Mouse (Mus musculus) liver, postnatal 0 days (tissue): Measurements from ENCODE around the gene Ints1. TPM values are rescaled to one million over a fixed set of nuclear protein-coding genes. Genes with fewer than 3 reads are reported as not detected.

Source experiments
- ATAC-seq: fragments of 200-750 bp; cut with Nextera tagmentation; 2 replicates; pipeline ENCODE4 v1.8.0; 2017; ENCODE audit warnings: mild to moderate bottlenecking, moderate library complexity
- DNase-seq: peaks from one replicate; pipeline ENCODE4 v3.0.0-alpha.2; 2016
- H3K27ac ChIP-seq: fragments of 300-500 bp; sonication (generic); 2 replicates; pipeline ENCODE4 v1.5.1; 2014; ENCODE audit warnings: antibody characterized with exemption, moderate library complexity, mild to moderate bottlenecking, low read depth
- H3K27me3 ChIP-seq: fragments of 300-500 bp; sonication (generic); 2 replicates; pipeline ENCODE4 v1.6.1; 2014; ENCODE audit warnings: low read length, control low read depth, mixed read lengths; ENCODE audit not compliant: insufficient read depth
- H3K36me3 ChIP-seq: fragments of 300-500 bp; sonication (generic); replicated peaks from 2 replicates; pipeline ENCODE4 v1.6.1; 2014; ENCODE audit warnings: mild to moderate bottlenecking, control low read depth, low read length, moderate library complexity, mixed read lengths; ENCODE audit not compliant: insufficient read depth
- H3K4me1 ChIP-seq: fragments of 300-500 bp; sonication (generic); 2 replicates; pipeline ENCODE4 v1.6.1; 2014; ENCODE audit warnings: antibody characterized with exemption, mild to moderate bottlenecking, control low read depth; ENCODE audit not compliant: insufficient read depth
- H3K4me2 ChIP-seq: fragments of 300-500 bp; sonication (generic); 2 replicates; pipeline ENCODE4 v1.6.1; 2014; ENCODE audit warnings: low read depth, mild to moderate bottlenecking, low read length, moderate library complexity, mixed read lengths
- H3K4me3 ChIP-seq: fragments of 300-500 bp; sonication (generic); 2 replicates; pipeline ENCODE4 v1.5.1; 2014; ENCODE audit warnings: low read depth, low read length
- H3K9ac ChIP-seq: fragments of 300-500 bp; sonication (generic); replicated peaks from 2 replicates; pipeline ENCODE4 v1.6.1; 2014; ENCODE audit warnings: mild to moderate bottlenecking, moderate library complexity
- H3K9me3 ChIP-seq: fragments of 300-500 bp; sonication (generic); 2 replicates; pipeline ENCODE4 v1.6.1; 2016; ENCODE audit warnings: mild to moderate bottlenecking, control low read depth, low read length, mixed read lengths
- CTCF ChIP-seq: sonication (generic); IDR thresholded peaks from 2 replicates; pipeline ENCODE4 v1.5.1; 2016; ENCODE audit warnings: antibody characterized with exemption, low read depth
- EP300 ChIP-seq: IDR thresholded peaks from 2 replicates; pipeline ENCODE4 v1.6.1; 2016; ENCODE audit warnings: antibody characterized with exemption, low read depth, mild to moderate bottlenecking
- WGBS: fragments of 180-500 bp; shearing (Covaris S2); extraction: QIAGEN DNeasy Blood & Tissue Kit; methylation state at CpG from one replicate; pipeline ENCODE4 v1.1.7; 2014; ENCODE audit not compliant: insufficient replicate concordance; 5-methylcytosine and 5-hydroxymethylcytosine counted together
- polyA plus RNA-seq: library from polyadenylated mRNA; unstranded; fragments of >200 nt; fragmentation: Nextera tagmentation; extraction: Ambion mirVana; gene quantifications from 2 replicates; pipeline ENCODE4 v1.2.1, GENCODE M21; 2015

Gene Ints1
- polyA plus RNA-seq, 1 experiment from 2014 or later, result 6.4 TPM

DNA sequence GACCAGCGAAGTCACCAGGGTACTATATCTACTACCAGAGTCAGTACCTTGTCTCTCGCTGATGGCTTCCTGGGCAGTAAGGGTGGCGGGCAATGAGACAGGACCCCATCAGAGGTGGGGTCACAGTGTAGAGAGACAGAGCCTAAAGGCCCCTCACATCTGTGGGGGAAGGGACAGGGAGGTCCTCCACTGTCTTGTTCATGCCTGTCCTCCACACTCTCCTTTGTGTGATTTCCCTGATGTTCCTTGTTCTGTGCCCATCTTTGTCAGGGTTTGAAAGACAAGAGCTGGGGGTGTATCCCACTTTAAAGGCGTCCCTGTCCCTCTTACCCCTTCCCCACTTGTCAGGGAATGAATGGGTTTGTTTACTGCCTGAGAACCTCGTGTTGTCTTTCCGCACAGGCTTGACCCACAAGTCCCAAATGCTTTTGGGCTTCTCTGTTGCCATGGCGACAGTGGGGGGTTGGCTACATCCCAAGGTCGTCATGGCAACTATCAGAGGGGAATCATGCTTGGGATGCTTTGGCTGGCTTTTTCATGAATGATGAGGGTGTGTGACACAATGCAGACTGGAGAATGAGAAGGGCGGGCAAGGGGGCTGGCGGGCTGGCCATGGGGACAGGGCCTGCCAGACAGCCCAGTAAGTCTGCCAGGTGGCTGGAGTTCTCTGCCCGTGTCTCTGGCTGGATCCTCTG, 22.1 kb upstream of the Ints1 start:
- H3K9ac ChIP-seq, result no peak overlapping the region; the same call in 1 of the 2 replicates
- TF ChIP-seq EP300 (no peak), CTCF (no peak)
- peaks cover 61% of the 10 kb centered on the region for H3K36me3 ChIP-seq
- peak overlapping the region; percentile 67; the same call in 1 of the 2 replicates for H3K27ac ChIP-seq
- H3K4me2 ChIP-seq, result peak overlapping the region; percentile 48
- H3K27me3 ChIP-seq, result no peaks in the 10 kb centered on the region
- no peaks in the 10 kb centered on the region for H3K9me3 ChIP-seq
- DNase-seq (peak; percentile 38), ATAC-seq (no peak)
- H3K4me1 ChIP-seq, result peaks cover 54% of the 10 kb centered on the region
- 68% methylated on average over 11 of the region's 11 CpGs for WGBS
- H3K4me3 ChIP-seq, result no peak overlapping the region

- peak overlapping the region; percentile 67 for H3K27ac ChIP-seq
- H3K36me3 ChIP-seq, result peaks cover 55% of the 10 kb centered on the region
- H3K4me3 ChIP-seq, result no peak overlapping the region
- 39% methylated on average over 13 of the region's 13 CpGs for WGBS
- ATAC-seq (peak; percentile 38), DNase-seq (peak; percentile 67)
- peak overlapping the region; percentile 48 for H3K4me2 ChIP-seq
- no peaks in the 10 kb centered on the region for H3K9me3 ChIP-seq
- no peak for TF ChIP-seq EP300
- TF ChIP-seq CTCF, result no peak
- peaks cover 56% of the 10 kb centered on the region for H3K4me1 ChIP-seq
- H3K27me3 ChIP-seq, result no peaks in the 10 kb centered on the region
- H3K9ac ChIP-seq, result 0 out of 2 replicates have a peak overlapping the region, but pooled peaks have one; percentile 21
Measured at GRCm38 (mm10) chr5:139796900-139797299, 21.4 kb upstream of the Ints1 start.

- TF ChIP-seq EP300, result no peak
- no peak for TF ChIP-seq CTCF
- no peak overlapping the region for H3K27ac ChIP-seq
- peaks cover 48% of the 10 kb centered on the region for H3K36me3 ChIP-seq
- WGBS, result 74% methylated on average over 9 of the region's 9 CpGs
- 0 out of 2 replicates have a peak overlapping the region, but pooled peaks have one; percentile 21 for H3K9ac ChIP-seq
- peaks cover 58% of the 10 kb centered on the region for H3K4me1 ChIP-seq
- H3K4me2 ChIP-seq, result peak overlapping the region; percentile 94
- ATAC-seq, result no peak
- H3K4me3 ChIP-seq, result no peak overlapping the region
- no peak for DNase-seq
- H3K27me3 ChIP-seq, result no peaks in the 10 kb centered on the region
- no peaks in the 10 kb centered on the region for H3K9me3 ChIP-seq
Measured at GRCm38 (mm10) chr5:139796001-139796620, 20.6 kb upstream of the Ints1 start.

DNA sequence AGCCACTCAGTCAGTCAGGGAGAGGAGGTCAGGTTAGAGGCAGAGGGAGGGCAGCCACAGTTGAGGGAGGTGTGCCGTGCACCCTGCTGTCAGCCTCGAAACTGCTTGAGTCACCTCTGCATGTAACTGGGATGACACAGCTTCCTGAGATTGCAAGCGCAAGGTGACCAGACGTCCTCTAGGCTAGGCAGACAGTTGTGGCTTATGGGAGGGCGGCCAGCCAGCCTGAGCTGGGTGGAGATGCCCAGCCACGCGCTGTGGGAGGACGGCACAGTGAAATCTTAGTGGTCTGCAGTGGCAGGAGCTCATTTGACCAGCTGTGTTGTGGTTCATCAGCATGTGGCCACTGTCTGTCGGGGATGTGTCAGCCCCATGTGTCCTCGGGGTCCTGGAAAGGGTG, 19.5 kb upstream of the Ints1 start:
- Histone ChIP-seq H3K4me3 (peak overlapping the region; percentile 100), H3K9ac (peak overlapping the region; percentile 100), H3K4me2 (peak overlapping the region; percentile 94), H3K27ac (peak overlapping the region; percentile 99), H3K36me3 (peaks cover 36% of the 10 kb centered on the region), H3K9me3 (no peaks in the 10 kb centered on the region), H3K27me3 (no peaks in the 10 kb centered on the region), H3K4me1 (peaks cover 65% of the 10 kb centered on the region)
- WGBS, result 43% methylated on average over 10 of the region's 10 CpGs
- TF ChIP-seq CTCF (no peak), EP300 (no peak)
- DNase-seq (peak; percentile 61), ATAC-seq (peak; percentile 22)

DNA sequence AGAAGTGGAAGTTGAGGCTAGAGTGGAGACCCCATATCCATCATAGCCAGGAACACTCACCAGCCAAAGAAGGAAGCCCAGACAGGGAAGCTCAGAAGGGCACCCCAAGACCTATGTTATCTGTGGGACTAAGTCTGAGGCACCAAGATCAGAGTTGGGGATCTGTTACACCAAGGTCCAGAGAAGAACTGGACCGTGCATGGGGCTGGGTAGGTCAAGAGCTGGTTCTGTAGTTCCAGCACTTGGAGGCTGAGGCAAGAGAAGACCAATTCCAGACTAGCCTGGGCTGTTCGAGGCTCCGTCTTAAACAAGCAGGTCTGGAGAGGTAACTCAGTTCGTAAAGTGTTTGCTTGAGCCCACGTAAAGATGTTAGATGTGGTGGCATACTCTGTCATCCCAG, 18.7 kb upstream of the Ints1 start:
- Histone ChIP-seq H3K27me3 (no peaks in the 10 kb centered on the region), H3K4me1 (peaks cover 70% of the 10 kb centered on the region), H3K4me2 (peak overlapping the region; percentile 94), H3K36me3 (peaks cover 28% of the 10 kb centered on the region), H3K9me3 (no peaks in the 10 kb centered on the region), H3K9ac (peak overlapping the region; percentile 100), H3K4me3 (peak overlapping the region; percentile 100), H3K27ac (peak overlapping the region; percentile 99)
- ATAC-seq (no peak), DNase-seq (no peak)
- TF ChIP-seq EP300 (no peak), CTCF (no peak)
- WGBS, result 76% methylated on average over 5 of the region's 5 CpGs

DNA sequence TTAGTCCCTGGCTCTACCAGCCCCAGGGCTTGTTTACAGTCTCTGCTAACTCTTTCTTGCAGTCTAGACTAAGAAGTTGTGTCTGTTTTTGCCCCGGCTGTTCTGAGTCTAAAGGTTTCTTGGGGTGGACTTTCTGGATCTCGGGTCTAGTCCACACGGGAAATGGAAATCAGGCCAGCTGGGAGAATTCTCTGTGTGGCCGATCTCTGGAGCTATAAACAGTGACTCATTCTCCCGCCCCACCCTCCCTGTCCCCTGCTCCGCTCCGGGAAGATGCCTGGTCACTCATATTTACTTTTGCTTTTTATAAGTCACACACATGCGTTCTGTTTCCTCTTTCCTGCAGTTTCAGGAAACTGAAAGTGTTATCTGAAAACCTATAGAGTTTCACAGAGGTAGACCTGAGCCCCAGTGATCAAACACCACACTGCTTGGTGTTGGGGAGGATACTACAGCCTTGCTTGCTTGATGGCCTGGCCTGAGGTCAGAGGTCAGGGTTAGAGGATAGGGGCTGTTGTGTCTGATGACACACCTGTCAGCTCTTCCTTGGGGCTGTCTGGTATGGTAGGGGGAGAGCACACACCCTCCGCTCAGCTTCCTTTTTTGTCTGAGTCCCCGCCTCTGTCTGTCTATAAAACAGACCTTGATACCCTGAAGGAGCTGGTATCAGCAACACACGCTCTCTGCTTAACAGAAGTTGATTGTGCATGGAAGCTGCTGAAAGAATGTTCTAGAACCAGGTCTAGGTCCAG, 18.0 kb upstream of the Ints1 start:
- Histone ChIP-seq H3K36me3 (peaks cover 22% of the 10 kb centered on the region; the same call in 1 of the 2 replicates), H3K9ac (peak overlapping the region; percentile 100), H3K9me3 (no peaks in the 10 kb centered on the region), H3K27me3 (no peaks in the 10 kb centered on the region), H3K4me1 (peaks cover 70% of the 10 kb centered on the region), H3K4me3 (peak overlapping the region; percentile 100), H3K27ac (peak overlapping the region; percentile 99), H3K4me2 (peak overlapping the region; percentile 94)
- peak; percentile 67 for DNase-seq
- peak; percentile 20 for ATAC-seq
- TF ChIP-seq EP300 (no peak), CTCF (no peak)
- 8% methylated on average over 11 of the region's 11 CpGs for WGBS
